Mouse (Mus musculus) lung, adult 18-20 months (tissue): ENCODE measurements around the gene Muc4.

Source experiments
- DNase-seq, 2 experiments: peaks; one replicate each; pipeline ENCODE4 v3.0.0; 2022; ENCODE audit warnings: mixed read lengths in 2 of 2

The Muc4 gene

DNA sequence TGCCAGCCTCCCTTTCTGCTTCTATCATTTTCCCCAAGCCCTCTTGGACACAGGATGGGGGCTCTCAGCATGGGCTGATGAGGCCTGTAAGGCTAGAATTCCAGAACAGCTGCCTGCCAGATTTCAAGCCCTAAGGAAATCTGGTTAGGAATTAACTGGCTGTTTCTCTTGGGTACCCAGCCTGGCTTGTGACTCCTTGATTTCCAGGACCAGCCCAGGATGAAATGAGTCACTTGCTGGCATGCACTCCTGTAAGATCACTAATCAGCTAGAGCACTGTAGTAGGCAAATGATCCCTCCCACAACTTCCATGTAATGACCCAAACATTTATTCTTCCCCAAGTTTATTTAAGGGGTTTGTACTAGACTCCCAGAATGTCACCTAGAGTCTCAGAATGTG, 7.4 kb upstream of the Muc4 start:
- no peak for DNase-seq

DNA sequence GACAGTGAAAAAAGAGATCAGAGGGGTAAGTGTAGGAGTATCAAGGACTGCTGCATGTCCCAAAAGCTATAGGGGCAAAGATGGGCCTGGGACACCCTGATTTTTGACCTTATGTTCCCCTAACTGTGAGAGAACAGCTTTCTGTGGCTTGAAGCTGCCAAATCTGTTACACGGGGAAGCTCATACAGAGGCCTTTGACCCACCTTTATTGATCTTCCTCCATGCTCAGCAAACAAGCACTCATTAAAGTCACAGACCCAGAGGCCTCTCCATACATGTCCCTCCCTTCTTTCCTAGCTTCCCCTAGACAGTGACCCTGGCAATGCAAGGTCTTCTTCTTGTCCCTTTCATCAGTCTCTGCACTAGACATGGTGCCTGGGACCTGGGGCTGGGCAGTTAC, 7.0 kb upstream of the Muc4 start:
- no peak for DNase-seq

DNA sequence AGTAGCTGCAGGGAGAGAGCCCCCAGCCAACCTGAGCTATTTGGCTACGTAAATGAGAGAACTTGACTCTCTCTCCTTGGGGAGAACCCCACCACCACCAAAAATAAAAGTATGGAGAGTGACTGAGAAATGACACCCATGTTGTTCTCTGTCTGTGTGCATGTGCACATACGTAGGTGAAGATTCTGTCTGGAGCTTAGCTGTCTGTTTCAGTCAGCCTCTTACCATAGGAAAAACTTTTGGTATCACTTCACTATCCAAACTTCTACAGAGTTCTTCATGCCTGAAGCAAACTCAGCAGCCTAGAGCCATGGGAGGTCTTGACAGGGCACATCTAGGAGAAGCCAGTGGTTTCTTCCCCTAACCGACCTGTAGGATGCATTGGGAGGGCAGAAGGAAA, 2.5 kb upstream of the Muc4 start:
- no peak for DNase-seq

DNA sequence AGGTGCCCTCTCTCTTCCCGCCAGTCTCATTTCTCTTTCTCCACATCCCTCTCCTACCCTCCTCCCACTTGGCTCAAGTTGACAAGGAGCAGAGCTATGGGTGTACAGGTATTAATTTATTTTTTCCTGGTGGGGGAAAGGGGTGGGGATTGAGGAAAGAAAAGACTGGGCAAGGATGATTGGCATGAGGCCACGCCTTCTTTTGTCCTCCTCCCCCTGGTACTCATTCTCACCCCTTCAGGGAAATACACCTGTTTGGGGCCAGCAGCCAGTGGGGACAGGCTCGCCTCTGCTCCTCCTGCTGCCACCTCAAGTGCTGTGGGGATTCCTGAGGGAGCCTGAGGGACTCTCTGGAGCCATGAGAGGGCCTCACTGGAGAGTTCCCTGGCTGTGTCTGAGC, 336 bp downstream of the Muc4 start:
- DNase-seq = peak; percentile 71 to 83

DNA sequence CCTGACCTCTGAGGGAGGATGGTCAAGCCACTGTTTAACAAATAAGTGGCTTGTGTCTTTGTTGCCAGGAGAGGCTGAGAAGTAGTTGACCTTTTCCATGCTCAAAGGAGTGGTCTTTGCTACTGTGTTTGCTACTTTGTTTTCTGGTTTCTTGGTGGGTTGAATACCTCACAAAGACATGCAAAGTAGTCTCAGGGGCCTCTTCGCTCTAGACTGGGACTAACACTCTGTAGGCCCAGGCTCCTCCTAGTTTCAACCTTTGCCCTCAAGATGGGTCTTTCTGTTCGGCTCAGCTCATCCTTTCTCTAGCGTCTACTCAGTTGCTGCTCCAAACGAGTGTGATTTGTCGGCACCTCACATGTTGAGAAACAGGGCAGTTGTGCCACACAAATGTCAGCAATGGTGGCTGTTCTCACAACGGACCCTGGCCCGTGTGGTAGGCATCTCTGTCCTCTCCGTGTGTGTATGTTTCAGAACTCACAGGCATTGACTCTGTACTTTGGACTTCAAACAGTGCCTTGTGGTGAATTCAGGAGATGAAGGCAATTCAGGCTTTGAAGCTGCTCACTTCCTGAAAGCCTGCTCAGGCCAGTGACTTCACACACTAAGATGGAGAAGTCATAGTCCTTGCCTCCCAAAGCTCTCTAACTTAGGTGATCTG, 4.4 kb downstream of the Muc4 start:
- DNase-seq = no peak

DNA sequence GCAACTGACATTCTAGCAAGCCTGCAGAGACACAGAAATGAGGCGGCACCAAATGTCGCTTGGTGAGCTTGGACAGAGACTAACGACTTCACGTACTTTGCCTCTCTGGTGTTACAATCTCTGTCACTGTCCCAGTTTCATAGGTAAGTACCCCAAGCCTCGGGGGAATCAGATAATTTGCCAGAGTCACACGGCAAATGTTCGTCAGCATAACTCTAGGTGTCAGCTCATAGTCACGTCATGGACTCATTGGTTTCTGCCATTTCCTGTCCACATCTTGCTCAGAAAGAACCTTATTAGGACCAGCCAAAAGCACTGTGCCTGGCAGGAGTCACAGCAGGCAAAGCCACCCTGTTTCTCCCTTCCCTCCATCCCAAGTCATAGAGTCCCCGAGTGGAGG, 5.7 kb downstream of the Muc4 start:
- no peak for DNase-seq

DNA sequence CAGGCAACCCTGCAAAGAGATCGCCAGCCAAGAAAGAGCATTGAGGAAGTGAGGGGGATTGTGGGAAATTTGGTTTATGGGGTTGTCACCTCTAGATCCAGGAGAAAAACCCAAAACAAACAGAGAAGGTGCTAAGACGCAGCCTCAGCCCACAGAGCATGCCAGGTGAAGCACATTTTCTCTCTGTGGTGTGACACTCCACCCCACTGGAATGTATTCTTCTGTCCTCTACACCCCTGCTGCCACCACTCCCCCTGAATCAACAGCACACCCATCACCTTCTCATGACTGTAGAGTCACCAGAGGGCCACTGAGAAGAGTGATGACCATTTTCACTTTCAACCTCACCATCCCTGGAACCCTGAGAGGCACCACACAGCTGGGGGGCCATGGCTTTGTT, 7.0 kb downstream of the Muc4 start:
- no peak for DNase-seq

DNA sequence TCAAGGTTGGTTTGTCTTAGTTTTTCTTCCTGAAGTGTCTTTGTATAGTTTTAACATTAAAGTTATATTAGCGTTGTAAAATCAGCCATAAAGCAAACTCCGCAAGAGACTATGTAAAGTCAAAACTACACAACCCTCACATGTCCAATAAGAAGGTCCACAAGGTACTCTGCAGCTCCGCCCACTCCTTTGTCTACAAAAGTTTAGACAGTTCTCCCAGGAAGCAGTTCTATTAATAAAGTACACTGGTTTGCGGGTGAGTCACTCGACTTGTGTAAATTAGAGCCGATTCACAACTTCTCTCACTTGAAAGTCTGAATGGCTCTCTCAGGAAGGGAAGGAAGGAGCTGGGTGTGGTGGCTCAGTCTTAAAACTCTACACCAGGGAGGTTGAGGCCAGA, 10.2 kb downstream of the Muc4 start:
- DNase-seq = peak; percentile 79 to 87

DNA sequence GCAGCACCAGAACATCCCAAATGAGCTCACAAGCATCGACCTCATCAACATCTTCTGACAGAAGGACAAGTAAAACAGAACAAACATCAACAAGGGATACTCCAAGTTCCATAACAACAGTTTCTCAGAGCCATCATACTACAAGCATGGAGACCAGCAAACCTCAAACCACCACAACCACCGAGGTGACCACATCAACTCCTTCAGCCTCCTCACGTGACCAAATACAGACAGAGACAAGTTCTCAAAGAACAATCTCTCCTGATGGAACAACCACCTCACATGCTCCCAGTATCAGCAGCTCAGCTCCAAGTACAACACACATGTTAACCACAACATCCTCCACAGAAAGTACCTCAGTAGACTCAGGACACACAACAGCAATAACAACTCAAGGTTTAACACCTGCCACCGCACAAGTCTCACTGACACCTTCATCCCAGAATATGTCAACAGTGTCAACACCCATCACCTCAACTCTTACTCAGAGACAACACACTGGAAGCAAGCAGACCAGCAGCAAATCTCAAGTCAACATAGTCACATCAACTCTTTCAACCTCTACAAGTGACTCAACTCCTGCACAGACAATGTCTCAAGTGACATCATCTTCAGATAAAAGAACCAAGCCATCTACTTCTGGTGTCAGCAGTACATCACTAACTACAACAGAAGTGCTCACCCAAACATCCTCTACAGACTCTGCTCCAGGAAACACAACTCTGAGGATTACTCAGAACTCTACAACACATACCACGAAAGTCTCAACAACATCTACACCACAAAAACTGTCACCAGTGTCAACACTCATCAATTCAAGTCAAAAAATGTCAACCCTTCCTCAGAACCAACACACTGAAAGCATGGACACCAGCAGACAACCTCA, 14.8 kb downstream of the Muc4 start:
- no peak for DNase-seq

DNA sequence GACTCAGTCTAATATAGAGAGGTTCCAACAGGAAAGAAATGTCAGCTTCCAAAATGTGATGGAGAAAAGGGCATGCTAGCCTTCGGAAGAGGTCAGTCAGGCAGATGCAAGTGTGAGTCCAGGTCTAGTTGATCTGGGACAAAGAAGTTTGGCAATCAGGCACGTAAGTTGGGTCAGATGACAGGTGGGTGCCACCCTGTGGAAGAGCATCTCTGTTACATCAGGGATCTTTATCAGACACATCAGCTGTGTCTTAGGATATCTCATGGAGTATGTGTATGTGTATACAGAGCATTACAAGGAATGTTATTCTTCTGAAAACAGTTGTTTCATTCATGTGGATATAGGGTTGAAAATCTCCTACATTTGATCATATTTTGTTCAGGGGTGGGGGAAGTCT, 28.9 kb downstream of the Muc4 start:
- no peak for DNase-seq

DNA sequence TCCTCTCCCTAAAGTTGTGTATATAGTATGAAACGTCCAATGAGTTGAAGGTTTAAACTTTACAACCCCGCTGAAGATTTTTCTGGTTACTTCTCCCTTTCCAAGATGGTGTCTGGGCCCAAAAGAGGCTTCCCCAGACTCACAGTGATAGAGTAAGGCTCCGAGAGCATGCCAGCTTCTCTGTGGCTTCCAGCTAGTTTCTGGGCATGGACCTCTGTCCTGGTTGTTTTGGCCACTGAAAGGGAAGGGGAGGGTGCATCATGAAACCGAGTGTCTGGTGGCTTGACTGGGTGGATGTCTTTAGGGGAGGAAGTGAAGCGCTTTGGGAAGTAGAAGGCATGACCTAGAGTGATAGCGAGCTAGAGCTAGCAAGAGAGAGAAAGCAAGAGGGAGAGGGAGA, 29.3 kb downstream of the Muc4 start:
- no peak for DNase-seq

DNA sequence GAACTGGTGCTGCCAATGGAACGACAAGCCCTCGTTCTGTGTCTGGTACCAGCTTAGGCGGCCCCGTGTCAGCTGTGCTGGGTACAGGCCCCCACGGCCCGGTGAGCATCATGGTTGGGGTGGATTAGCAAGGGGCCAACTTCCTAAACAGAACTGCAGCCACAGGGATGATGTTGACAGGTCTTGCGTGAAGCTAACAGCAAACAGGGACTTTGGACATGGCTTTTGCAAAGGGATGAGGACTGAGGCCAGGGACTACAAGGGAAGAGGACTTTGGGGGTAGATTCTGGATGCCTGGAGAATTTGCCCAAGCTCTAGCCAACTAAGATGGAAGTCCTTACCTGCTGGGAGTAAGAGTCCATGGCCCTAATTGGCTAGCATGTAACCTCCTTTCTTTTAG, 31.2 kb downstream of the Muc4 start:
- no peak for DNase-seq

DNA sequence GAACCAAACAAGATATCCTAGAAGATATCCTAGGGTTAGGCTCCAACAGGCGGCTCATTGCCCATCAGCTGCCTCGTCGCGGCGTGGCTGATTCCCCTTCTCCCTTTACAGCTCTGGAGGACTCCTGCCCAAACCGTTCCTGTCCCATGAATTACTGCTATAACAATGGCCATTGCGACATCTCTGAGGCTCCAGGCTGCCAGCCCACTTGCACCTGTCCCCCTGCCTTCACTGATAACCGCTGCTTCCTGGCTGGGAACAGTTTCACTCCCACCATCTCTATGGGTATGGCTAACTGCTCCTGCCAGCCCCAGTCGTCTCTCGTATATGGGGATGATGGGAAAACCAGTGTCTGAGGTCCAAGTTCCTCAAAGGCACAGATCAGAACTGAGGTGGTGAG, 41.0 kb downstream of the Muc4 start:
- DNase-seq = no peak

DNA sequence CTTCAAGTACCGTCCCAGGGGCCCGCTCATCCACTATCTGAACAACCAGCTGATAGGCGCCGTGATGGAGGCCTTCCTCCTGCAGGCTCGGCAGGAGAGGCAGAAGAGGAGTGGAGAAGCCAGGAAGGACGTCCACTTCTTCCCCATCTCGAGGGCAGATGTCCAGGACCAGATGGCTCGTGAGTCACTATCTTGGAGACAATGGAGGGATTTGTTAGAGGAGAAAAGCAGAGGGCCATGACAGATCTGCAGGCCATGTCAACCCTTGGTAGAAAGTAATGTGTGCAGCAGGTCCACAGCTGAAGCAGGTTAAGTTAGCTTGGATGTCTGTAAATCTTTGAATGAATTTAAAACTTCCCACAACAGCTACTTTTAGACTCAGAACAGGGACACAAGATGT, 43.3 kb downstream of the Muc4 start:
- no peak for DNase-seq

DNA sequence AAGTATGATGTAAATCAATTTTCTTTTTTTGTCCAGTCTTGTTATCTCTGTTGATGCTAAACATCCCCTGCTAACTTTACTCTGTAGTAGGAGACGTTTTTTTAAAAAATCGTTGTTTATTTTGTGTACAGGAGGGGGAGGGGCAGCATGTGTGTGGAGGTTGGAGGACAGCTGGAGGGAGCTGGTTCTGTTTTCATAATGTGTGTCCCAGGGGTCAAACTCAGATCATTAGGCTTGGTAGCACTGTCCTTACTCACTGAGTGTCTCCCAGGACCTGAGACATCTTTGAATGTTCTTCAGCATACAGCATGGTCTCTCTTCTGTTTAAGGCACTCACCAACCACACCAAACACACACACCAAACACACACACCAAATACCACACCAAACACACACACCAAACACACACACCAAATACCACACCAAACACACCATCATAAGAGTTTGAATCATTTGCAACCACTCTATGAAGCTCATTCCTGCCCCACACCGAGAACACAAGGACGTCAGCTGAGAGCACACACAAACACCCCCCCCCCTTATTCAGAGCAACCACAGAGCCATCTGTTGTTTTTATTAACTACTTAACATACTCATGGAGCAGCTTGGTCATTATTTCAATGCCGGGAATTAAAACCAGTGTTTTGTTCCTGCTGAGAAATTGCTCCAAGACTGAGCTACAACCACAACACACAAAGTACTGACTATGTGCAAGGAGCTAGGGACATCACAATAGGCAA, 47.8 kb downstream of the Muc4 start:
- no peak for DNase-seq

DNA sequence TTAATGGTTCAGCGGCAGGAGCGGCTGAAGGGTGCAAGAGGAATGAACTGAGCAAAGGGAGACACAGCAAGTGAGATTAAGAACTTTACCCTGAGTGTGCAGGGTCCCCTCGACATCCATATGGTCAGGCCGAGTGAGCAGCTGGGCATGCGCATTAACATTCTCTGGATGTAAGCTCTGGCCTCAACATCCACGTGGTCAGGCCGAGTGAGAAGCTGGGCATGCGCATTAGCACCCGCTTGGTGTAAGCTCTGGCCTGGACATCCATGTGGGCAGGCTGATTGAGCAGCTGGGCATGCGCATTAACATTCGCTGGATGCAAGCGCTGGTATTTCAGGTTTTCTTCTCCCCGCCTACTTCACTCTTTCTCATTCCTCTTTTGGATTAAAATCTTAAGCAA, 49.2 kb downstream of the Muc4 start:
- no peak for DNase-seq

DNA sequence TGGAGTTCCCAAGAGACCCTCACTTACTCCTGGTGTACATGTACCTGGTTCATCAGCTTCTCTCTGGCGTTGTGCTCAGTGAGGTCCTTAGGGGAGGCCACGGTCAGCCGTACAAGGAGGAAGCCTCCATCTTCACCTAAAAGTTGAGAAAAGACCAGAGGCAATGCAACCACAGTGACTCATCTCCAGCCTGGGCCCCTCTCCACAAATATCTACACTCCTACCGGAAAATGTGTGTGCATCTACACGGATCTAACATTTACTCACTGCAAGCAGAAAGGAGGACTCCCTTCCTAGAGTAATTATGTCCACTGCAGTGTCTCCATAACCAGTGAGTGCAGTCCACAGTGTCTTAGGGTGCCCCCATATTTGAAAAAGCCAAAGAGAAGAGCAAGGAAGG, 54.4 kb downstream of the Muc4 start:
- DNase-seq = no peak

DNA sequence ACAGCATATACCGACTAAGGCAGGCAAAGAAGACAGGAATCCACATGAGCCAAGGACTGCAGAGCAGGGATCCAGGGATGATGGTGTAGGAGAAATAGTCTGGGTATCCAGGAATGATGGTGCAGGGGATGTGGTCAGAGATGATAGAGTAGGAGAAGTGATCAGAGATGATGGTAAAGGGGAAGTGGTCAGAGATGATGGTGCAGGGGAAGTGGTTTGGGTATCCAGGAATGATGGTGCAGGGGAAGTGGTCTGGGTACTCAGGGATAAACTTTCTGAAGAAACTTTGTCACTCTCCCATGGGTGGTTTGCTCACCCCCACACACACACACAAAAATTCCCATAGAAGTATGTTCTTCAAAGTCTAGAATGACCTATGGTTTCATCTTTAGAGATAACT, 59.5 kb downstream of the Muc4 start:
- DNase-seq = no peak

DNA sequence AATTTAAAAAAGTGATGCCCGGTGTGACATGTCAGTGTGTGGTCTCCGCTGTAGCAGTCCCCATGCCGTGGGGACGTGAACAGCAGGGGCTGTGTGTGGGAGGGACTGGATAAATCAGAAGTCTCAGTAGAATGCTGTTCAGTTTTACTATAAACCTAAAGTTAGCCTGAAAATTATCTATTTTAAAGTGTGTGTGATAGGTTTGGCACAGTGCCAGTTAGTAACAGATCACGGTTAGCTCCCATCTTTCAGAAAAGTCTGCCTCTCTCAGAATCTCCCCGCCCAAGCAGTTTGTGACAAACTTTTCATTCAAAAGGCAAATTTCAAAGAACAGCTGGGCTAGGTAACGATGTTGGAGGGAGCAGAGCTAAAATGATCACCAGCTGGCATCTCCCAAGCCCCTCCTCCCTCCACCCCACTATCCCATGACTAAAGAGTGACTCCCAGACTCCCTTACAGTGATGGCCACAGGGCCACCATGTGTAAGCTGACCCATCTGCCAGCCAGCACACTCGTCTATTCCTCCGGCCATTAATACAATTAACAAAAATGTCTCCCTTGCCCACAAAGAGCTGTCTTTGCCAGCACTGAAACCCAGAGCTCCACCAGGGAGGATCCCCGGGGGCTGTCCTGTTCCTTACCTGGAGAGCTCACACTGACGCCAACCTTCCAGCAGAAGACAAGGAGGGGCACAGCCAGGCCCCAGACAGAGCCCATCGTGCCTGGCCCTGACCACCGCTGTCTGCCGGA, 61.2 kb downstream of the Muc4 start:
- DNase-seq = no peak

DNA sequence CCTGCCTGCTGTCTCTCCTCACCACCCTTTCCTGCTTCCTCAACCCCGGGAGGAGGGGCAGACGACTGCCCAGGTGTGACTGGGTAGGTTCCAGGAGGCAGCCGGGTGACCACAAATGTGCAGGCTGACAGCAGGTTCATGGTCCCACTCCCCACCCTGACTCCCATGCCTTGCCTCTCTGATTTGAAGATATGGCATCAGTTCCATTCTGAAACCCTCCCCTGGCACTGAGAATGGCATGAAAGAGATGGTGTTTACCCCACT, 61.7 kb downstream of the Muc4 start, which contains the start of gene Muc20:
Muc20 (minus strand) TSS at position 10 of the 264 bp plus-strand sequence.
- DNase-seq = peak in 1 of 2 experiments; percentile 50

DNA sequence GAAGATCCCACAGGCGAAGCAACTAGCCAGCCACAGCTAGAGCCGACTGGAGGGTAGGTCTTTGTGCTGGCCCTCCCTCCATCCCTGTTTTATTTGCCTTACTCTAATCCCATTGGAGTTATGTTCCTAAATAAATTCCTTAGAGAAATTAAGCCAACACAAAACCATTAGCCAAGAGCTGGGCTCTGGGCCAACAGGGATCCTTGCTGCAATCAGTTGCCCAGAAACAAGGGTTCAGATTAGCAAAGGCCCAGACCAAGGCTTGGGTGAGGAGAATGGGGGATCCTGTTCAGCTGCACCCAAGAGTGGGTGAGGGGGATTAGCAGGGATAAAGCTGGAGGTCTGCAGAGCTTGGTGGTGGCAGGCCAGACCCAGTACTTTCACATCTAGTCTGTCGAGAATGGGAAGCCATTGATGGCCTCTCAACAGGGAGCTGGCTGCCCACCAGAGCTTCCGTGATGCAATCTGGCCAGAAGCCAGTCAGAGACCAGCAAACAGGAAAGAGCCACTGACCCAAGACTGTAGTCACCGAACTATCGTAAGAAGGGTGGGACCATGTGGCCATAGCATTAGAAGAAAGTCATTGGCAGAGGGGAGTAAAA, 67.7 kb downstream of the Muc4 start:
- peak; percentile 82 to 87 for DNase-seq

DNA sequence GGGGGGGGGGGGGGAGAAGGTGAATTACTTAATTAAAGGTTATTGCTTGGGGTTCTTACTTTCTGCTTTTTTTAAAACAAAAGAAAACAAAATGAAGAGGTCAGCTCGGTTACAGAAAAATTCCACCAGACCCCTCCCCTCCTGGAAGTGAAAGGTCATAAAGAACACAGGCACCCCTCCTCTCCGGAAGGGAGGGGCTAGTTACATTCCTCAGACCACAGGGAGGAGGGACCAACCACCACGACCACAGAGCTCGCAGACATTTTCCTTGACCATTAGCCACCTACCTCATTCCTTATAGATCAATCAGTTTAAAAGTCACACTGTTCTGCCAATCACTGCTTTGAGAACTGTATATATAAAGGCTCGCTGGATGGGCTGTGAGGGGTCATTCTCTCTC, 68.2 kb downstream of the Muc4 start:
- DNase-seq = no peak

DNA sequence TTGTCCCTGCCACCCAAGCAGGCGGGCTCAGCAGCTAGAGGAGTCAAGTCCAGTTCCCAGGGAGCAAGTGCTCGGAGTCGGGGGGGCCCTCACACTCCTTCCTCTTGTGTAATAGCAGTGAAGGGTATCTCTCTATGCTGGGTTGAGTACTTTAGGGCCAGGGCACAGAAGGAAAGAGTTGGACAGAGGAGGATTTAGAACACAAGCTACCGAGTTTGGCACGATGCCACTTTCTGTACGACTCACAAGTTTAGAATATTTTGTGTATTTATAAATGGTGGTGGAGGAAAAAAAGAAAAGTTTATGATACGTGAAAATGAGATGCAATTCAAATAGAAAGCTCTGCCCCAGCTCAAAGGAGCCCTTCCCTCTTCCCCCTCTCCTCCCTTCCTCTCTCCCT, 69.5 kb downstream of the Muc4 start:
- DNase-seq = peak; percentile 38 to 45
